16 mouse cellular contexts compared by ENCODE assay signal in the genomic region with DNA sequence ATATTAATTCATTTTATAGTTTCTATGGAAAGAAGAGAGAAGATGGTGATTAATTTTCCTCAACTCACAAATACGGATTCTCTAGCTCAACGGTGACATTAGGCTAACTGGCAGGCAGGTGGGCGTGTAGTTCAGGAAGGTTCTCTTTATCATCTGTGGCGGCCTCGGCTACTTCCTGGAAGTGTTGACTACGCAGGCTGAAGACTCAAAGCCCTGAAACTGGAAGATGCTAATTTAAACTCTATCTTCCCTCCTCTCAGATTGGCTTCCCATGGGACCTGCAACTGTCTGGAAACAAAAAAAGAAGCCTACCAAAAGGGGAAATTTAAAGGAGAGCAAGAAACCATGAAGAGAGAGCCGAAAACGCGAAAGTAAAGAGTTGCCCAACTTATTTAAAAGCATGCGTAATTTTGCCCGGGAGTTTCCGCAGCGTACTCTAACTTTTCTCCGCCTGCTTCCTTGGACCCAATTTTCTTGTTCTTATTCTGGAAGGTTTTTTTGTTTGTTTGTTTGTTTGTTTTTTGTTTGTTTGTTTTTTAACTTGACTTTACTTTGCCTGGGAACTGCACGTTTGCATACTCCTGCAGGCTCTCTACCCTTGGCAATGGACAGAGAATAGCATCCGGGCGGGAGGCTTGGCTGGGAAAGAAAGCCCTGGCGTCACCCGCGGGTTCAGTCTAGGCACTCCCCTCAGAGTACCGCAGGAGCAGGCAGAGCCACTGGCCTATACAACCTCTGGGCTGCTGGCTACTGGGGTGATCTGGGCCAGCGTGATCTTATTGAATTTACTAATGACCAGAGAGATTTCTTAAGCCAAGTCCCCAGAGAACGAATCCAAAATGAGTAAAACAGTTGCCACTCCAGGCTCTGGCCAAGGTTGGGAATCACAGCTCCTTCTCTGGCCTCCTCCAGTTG. TPM values are rescaled to one million over a fixed set of nuclear protein-coding genes. Genes with fewer than 3 reads are reported as not detected.
DNase-seq lines count a peak whose midpoint lies in the region; ATAC-seq and TF ChIP-seq lines count a peak whose summit lies in the region.
"Had no signal": no experiment of that assay in that cellular context is flagged by ENCODE, and none has a peak within 500 bp of the region (broad histone marks: within the 10 kb centered on the region; RNA-seq: fewer than 3 reads in every experiment).

No protein-coding gene starts in this region.

- no peak overlapping the region for H3K4me2 ChIP-seq in forebrain, embryonic 11.5 days (ENCODE audit: low read depth, low read length, severe bottlenecking)
- no peak overlapping the region for H3K4me2 ChIP-seq in forebrain, postnatal 0 days (ENCODE audit: low read depth)
- H3K4me2 ChIP-seq in midbrain, embryonic 11.5 days, result no peak overlapping the region
- H3K4me2 ChIP-seq in midbrain, embryonic 15.5 days, result no peak overlapping the region
- H3K4me2 ChIP-seq in embryonic facial prominence, embryonic 11.5 days (ENCODE audit: low read depth, low read length), result no peak overlapping the region
- H3K4me2 ChIP-seq: hindbrain, embryonic 15.5 days; lung, embryonic 15.5 days had no signal

- TF ChIP-seq CTCF in forebrain, postnatal 0 days (IDR thresholded peaks at IDR 0.05; ENCODE audit: low read depth), result no peak

- no peak overlapping the region for H3K27ac ChIP-seq in forebrain, embryonic 11.5 days (ENCODE audit: low read depth, low read length)
- H3K27ac ChIP-seq in forebrain, postnatal 0 days (ENCODE audit: low read depth, low read length), result no peak overlapping the region
- H3K27ac ChIP-seq in midbrain, embryonic 11.5 days (ENCODE audit: low read depth, low read length), result no peak overlapping the region
- H3K27ac ChIP-seq in midbrain, embryonic 15.5 days, result no peak overlapping the region
- no peak overlapping the region for H3K27ac ChIP-seq in embryonic facial prominence, embryonic 11.5 days (replicated peaks; ENCODE audit: low read depth, low read length)
- H3K27ac ChIP-seq: hindbrain, embryonic 15.5 days; lung, embryonic 15.5 days had no signal

- WGBS in forebrain, embryonic 11.5 days, result 1% methylated on average over 23 of the region's 23 CpGs
- WGBS in forebrain, postnatal 0 days, result 1% methylated on average over 23 of the region's 23 CpGs
- WGBS in midbrain, embryonic 11.5 days, result under 1% methylated on average over 23 of the region's 23 CpGs
- 1% methylated on average over 23 of the region's 23 CpGs for WGBS in midbrain, embryonic 15.5 days
- WGBS in embryonic facial prominence, embryonic 11.5 days, result 2% methylated on average over 23 of the region's 23 CpGs

- H3K27me3 ChIP-seq in forebrain, embryonic 11.5 days (ENCODE audit: control insufficient read depth, insufficient read depth, low read length), result peaks cover 97% of the 10 kb centered on the region
- H3K27me3 ChIP-seq in forebrain, postnatal 0 days (ENCODE audit: insufficient read depth, low read length), result peaks cover 99% of the 10 kb centered on the region
- peaks cover 99% of the 10 kb centered on the region for H3K27me3 ChIP-seq in midbrain, embryonic 11.5 days (ENCODE audit: control insufficient read depth, insufficient read depth, low read length)
- H3K27me3 ChIP-seq in midbrain, embryonic 15.5 days (replicated peaks), result peaks cover 89% of the 10 kb centered on the region
- H3K27me3 ChIP-seq in embryonic facial prominence, embryonic 11.5 days (ENCODE audit: control insufficient read depth, insufficient read depth, low read length), result peaks cover 77% of the 10 kb centered on the region

- no peak overlapping the region for H3K9ac ChIP-seq in forebrain, embryonic 11.5 days (ENCODE audit: low read length)
- no peak overlapping the region for H3K9ac ChIP-seq in forebrain, postnatal 0 days
- H3K9ac ChIP-seq in midbrain, embryonic 11.5 days (ENCODE audit: low read length), result no peak overlapping the region
- H3K9ac ChIP-seq in midbrain, embryonic 15.5 days, result no peak overlapping the region
- H3K9ac ChIP-seq in embryonic facial prominence, embryonic 11.5 days (replicated peaks; ENCODE audit: low read length), result no peak overlapping the region
- H3K9ac ChIP-seq: hindbrain, embryonic 15.5 days; lung, embryonic 15.5 days had no signal

- 0 out of 2 replicates have a peak, but pooled peaks cover 2% of the 10 kb centered on the region for H3K4me1 ChIP-seq in forebrain, embryonic 11.5 days (replicated peaks; ENCODE audit: control insufficient read depth, insufficient read depth, low read length)
- 0 out of 2 replicates have a peak, but pooled peaks cover 8% of the 10 kb centered on the region for H3K4me1 ChIP-seq in forebrain, postnatal 0 days (ENCODE audit: insufficient read depth)
- H3K4me1 ChIP-seq in midbrain, embryonic 11.5 days (ENCODE audit: control insufficient read depth, insufficient read depth, low read length), result peaks cover 5% of the 10 kb centered on the region
- H3K4me1 ChIP-seq in midbrain, embryonic 15.5 days, result peaks cover 4% of the 10 kb centered on the region; the same call in 1 of the 2 replicates
- H3K4me1 ChIP-seq in embryonic facial prominence, embryonic 11.5 days (ENCODE audit: control insufficient read depth, insufficient read depth, low read length), result peaks cover 3% of the 10 kb centered on the region; the same call in 1 of the 2 replicates

- no peaks in the 10 kb centered on the region for H3K9me3 ChIP-seq in forebrain, embryonic 11.5 days (ENCODE audit: control insufficient read depth, low read length)
- H3K9me3 ChIP-seq in forebrain, postnatal 0 days (ENCODE audit: low read length), result no peaks in the 10 kb centered on the region
- no peaks in the 10 kb centered on the region for H3K9me3 ChIP-seq in midbrain, embryonic 11.5 days (ENCODE audit: control insufficient read depth, low read length)
- H3K9me3 ChIP-seq in midbrain, embryonic 15.5 days, result no peaks in the 10 kb centered on the region
- H3K9me3 ChIP-seq in embryonic facial prominence, embryonic 11.5 days (replicated peaks; ENCODE audit: control insufficient read depth, low read length), result no peaks in the 10 kb centered on the region
- H3K9me3 ChIP-seq: G1E; hindbrain, embryonic 15.5 days; lung, embryonic 15.5 days had no signal

- no peak overlapping the region for H3K4me3 ChIP-seq in forebrain, embryonic 11.5 days (ENCODE audit: low read depth, low read length)
- no peak overlapping the region for H3K4me3 ChIP-seq in forebrain, postnatal 0 days (ENCODE audit: low read depth, low read length)
- H3K4me3 ChIP-seq in midbrain, embryonic 11.5 days (ENCODE audit: low read depth, low read length), result no peak overlapping the region
- no peak overlapping the region for H3K4me3 ChIP-seq in midbrain, embryonic 15.5 days
- no peak overlapping the region for H3K4me3 ChIP-seq in embryonic facial prominence, embryonic 11.5 days (ENCODE audit: low read depth, low read length)
- H3K4me3 ChIP-seq: hindbrain, embryonic 15.5 days; lung, embryonic 15.5 days; megakaryocyte, embryonic 14.5 days had no signal

- DNase-seq in forebrain, embryonic 11.5 days (ENCODE audit: low spot score), result peak; percentile 62
- DNase-seq in forebrain, postnatal 0 days, result no peak
- DNase-seq in midbrain, embryonic 11.5 days (ENCODE audit: low spot score, missing footprints), result peak; percentile 94
- DNase-seq in embryonic facial prominence, embryonic 11.5 days (ENCODE audit: low spot score), result peak; percentile 32
- DNase-seq in retina, postnatal 1 day, result peak; percentile 23
- no peak for DNase-seq in adrenal gland, postnatal 14 days
- no peak for DNase-seq in frontal cortex, postnatal 36 days (ENCODE audit: low spot score in 2 of 2)
- DNase-seq: cerebellum, adult 11-12 months; kidney, adult 18-20 months; kidney, postnatal 36 days; thymus, postnatal 36 days had no signal

- H3K36me3 ChIP-seq in forebrain, embryonic 11.5 days (ENCODE audit: control insufficient read depth, insufficient read depth, low read length), result no peaks in the 10 kb centered on the region
- H3K36me3 ChIP-seq in forebrain, postnatal 0 days (ENCODE audit: insufficient read depth), result no peaks in the 10 kb centered on the region
- H3K36me3 ChIP-seq in midbrain, embryonic 11.5 days (ENCODE audit: control insufficient read depth, insufficient read depth, low read length), result no peaks in the 10 kb centered on the region
- no peaks in the 10 kb centered on the region for H3K36me3 ChIP-seq in midbrain, embryonic 15.5 days (replicated peaks)
- no peaks in the 10 kb centered on the region for H3K36me3 ChIP-seq in embryonic facial prominence, embryonic 11.5 days (replicated peaks; ENCODE audit: control insufficient read depth, insufficient read depth, low read depth, low read length)
- H3K36me3 ChIP-seq: G1E; hindbrain, embryonic 15.5 days; lung, embryonic 15.5 days had no signal

- no peak for ATAC-seq in forebrain, embryonic 11.5 days (replicated peaks; ENCODE audit: low FRiP score)
- no peak for ATAC-seq in forebrain, postnatal 0 days
- 0 out of 2 replicates have a peak, but pooled peaks have one; percentile 34 for ATAC-seq in midbrain, embryonic 11.5 days (ENCODE audit: low FRiP score)
- no peak for ATAC-seq in midbrain, embryonic 15.5 days (replicated peaks)
- ATAC-seq in embryonic facial prominence, embryonic 11.5 days (replicated peaks; ENCODE audit: insufficient number of reproducible peaks, low FRiP score, low TSS enrichment, low read depth), result 0 out of 2 replicates have a peak, but pooled peaks have one; percentile 54

RNA-seq across cellular contexts. Expression of gene Hand2, which starts 24.4 kb away (rescaled TPM):
- not detected in 2 replicates for polyA plus RNA-seq in forebrain, embryonic 11.5 days (2014; fragmentation: Nextera tagmentation; extraction: Ambion mirVana)
- not detected in 2 replicates for total RNA-seq in forebrain, postnatal 0 days (2014; rRNA removed)
- not detected in 2 replicates for polyA plus RNA-seq in forebrain, postnatal 0 days (2015; fragmentation: Nextera tagmentation; extraction: Ambion mirVana)
- not detected in 2 replicates for polyA plus RNA-seq in midbrain, embryonic 11.5 days (2014; fragmentation: Nextera tagmentation; extraction: Ambion mirVana)
- not detected in 2 replicates for polyA plus RNA-seq in midbrain, embryonic 15.5 days (2015; fragmentation: Nextera tagmentation; extraction: Ambion mirVana)
- 8.3 and 8.7 TPM in 2 replicates for polyA plus RNA-seq in embryonic facial prominence, embryonic 11.5 days (2014; fragmentation: Nextera tagmentation; extraction: Ambion mirVana)
- total RNA-seq in adrenal gland, postnatal 14 days (2021), result 35.6 and 40.2 TPM in 2 replicates
- total RNA-seq: G1E had no signal
- polyA plus RNA-seq: G1E; hindbrain, embryonic 15.5 days had no signal

Comparison
In these comparisons a context has a peak if more than half of its experiments do, and no peak if none do; other contexts are left out.
1. ATAC-seq: peak in midbrain, embryonic 11.5 days (single experiment) and embryonic facial prominence, embryonic 11.5 days (single experiment); none in forebrain, embryonic 11.5 days (single experiment), forebrain, postnatal 0 days (single experiment) and midbrain, embryonic 15.5 days (single experiment).
2. DNase-seq: peak in forebrain, embryonic 11.5 days (single experiment), midbrain, embryonic 11.5 days (single experiment), embryonic facial prominence, embryonic 11.5 days (single experiment) and retina, postnatal 1 day (single experiment); none in forebrain, postnatal 0 days (single experiment), adrenal gland, postnatal 14 days (single experiment) and frontal cortex, postnatal 36 days (0 of 2).